Mouse (Mus musculus) heart, postnatal 0 days (tissue): Measurements from ENCODE around the gene Klre1.

Experiments
- CTCF ChIP-seq: IDR thresholded peaks from 2 replicates; pipeline ENCODE4 v1.5.1; 2016; ENCODE audit warnings: antibody characterized with exemption, control low read depth, low read depth
- EP300 ChIP-seq: IDR thresholded peaks from 2 replicates; pipeline ENCODE4 v1.6.1; 2016; ENCODE audit warnings: antibody characterized with exemption, low read depth

DNA sequence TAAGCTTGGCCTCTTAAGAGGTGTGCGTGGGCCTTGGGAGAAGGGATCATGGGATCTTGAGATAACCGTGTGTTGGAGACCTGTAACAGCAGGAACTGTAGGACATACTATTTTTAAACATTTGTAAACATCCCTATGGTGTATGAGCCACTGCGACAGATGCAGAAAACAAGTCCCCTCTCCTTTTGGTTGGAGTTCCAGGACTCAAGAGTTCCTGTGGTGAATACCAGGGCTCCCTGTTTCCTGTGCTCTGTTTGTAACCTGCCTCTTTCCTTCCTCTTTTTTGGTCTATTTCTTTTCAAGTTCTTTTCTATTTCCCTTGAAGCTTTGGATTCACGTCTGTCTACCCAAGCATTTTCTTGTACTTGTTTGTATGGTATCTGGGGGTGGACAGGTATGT, 42.0 kb upstream of the Klre1 start:
- TF ChIP-seq CTCF: no peak
- TF ChIP-seq EP300: no peak
